Comparison of ENCODE assay signal across 1 mouse cellular context in the genomic region with DNA sequence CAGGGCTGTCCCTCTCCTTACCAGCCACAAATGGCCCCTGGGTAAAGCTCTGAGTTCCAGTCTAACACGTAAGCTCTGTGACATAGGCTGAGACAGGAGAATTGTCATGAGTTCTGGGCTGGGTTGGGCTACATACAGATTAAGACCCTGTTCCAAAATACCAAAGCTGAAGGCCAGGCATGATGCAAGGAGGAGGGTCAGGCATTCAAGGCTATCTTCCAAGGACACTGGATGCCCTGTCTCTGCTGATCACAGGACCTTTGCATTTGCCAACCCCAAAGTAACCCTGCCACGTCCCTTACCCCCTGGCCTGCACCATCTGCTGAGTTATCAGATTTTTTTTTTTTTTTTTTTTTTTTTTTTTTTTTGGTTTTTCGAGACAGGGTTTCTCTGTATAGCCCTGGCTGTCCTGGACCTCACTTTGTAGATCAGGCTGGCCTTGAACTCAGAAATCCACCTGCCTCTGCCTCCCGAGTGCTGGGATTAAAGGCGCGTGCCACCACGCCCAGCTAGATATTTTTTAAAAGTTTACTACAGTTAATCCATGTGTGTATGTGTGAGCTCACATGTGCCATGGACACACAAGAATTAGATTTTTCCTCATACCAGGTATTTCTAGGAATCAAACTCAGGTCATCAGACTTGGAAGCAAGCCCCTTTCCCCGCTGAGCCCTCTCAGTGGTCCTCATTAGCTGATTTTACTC.
TF ChIP-seq lines count a peak whose summit lies in the region.

No protein-coding gene starts in this region.

TF ChIP-seq in CH12.LX, 34 proteins besides CTCF, POLR2A, EP300 and RAD21:
- TF ChIP-seq CHD2 (IDR thresholded peaks at IDR 0.05; ENCODE audit: low read length) (no peak), ZNF384 (IDR thresholded peaks at IDR 0.05; ENCODE audit: low read depth, low read length) (peak; percentile 92)
